Mouse (Mus musculus) monocyte, adult 59 days (primary cell): ENCODE data around the gene Slc38a10. TPM values are rescaled to one million over a fixed set of nuclear protein-coding genes. Genes with fewer than 3 reads are reported as not detected.

Source experiments
- total RNA-seq, 2 experiments: library from RNA; stranded (reverse); gene quantifications; one replicate each; pipeline ENCODE4 v1.2.4; 2023

Slc38a10 gene
- total RNA-seq = 100 to 1,000 TPM; 102 to 104 TPM

GRCm38 (mm10) chr11:120151113-120151494 lies at the start of gene Slc38a10:
Gene Slc38a10, minus strand, starts transcription at chr11:120151346.

GRCm38 (mm10) chr11:120098588-120099511 lies 52.3 kb downstream of the Slc38a10 start, which contains the start of the genes Tepsin and Ndufaf8:
Gene Tepsin, minus strand, starts transcription at chr11:120098731.
Gene Ndufaf8, plus strand, starts transcription at chr11:120098928.

GRCm38 (mm10) chr11:120086702-120087152 lies 64.4 kb downstream of the Slc38a10 start, which contains the start of gene Cep131:
Gene Cep131, minus strand, starts transcription at chr11:120086827.

Other genes starting within 250 kb of the Slc38a10 start
- gene Chmp6, start 237.9 kb downstream of the Slc38a10 start, total RNA-seq = 10 to 100 TPM; 31.8 to 34.3 TPM
- gene Baiap2, start 208.6 kb downstream of the Slc38a10 start, total RNA-seq = 10 to 100 TPM; 19.8 to 24.5 TPM
- 10 to 100 TPM; 15.1 to 21.4 TPM for gene Aatk, start 104.2 kb downstream of the Slc38a10 start, total RNA-seq
- gene Cep131, start 64.5 kb downstream of the Slc38a10 start, total RNA-seq = 10 to 100 TPM in 1 of 2 experiments, 1 to 10 TPM in 1; 8.8 to 12.5 TPM
- gene Tepsin, start 52.6 kb downstream of the Slc38a10 start, total RNA-seq = 10 to 100 TPM; 15.8 to 17.8 TPM
- 10 to 100 TPM; 26.6 to 27.0 TPM for gene Ndufaf8, start 52.4 kb downstream of the Slc38a10 start, total RNA-seq
- 1 to 10 TPM; 7.5 to 7.6 TPM for gene Bahcc1, start 81.6 kb upstream of the Slc38a10 start, total RNA-seq
- gene Actg1, start 197.2 kb upstream of the Slc38a10 start, total RNA-seq = 1,000 to 10,000 TPM; 2,824 to 3,098 TPM
- not detected for gene Fscn2, start 210.2 kb upstream of the Slc38a10 start, total RNA-seq
- 10 to 100 TPM; 15.8 to 18.4 TPM for gene Faap100, start 227.4 kb upstream of the Slc38a10 start, total RNA-seq